Mouse (Mus musculus): Measurements from ENCODE around the gene Pdk2. TPM values are rescaled to one million over a fixed set of nuclear protein-coding genes. Genes with fewer than 3 reads are reported as not detected.

The Pdk2 gene
- polyA plus RNA-seq (2012; rRNA removed) (29.6 and 36.3 TPM in 2 replicates), polyA plus RNA-seq (2014; fragmentation: Nextera tagmentation; extraction: Ambion mirVana) (34.9 and 38.8 TPM in 2 replicates)

GRCm38 (mm10) chr11:95041139-95041609 lies at the start of gene Pdk2:
Gene Pdk2, minus strand, starts transcription at chr11:95041354.
- under 1% methylated on average over 41 of the region's 41 CpGs for WGBS
- Histone ChIP-seq H3K27me3 (ENCODE audit: control insufficient read depth, insufficient read depth, low read length) (no peaks in the 10 kb centered on the region), H3K4me3 (replicated peaks; ENCODE audit: low read length) (peak within 1 kb of the TSS; percentile 79), H3K9ac (ENCODE audit: low read depth, low read length, severe bottlenecking) (peak within 1 kb of the TSS; percentile 74), H3K4me1 (ENCODE audit: control insufficient read depth, insufficient read depth, low read length) (peaks cover 12% of the 10 kb centered on the region), H3K36me3 (ENCODE audit: control insufficient read depth, insufficient read depth, low read length) (peaks cover 16% of the 10 kb centered on the region), H3K9me3 (ENCODE audit: control insufficient read depth, low read length) (no peaks in the 10 kb centered on the region), H3K27ac (replicated peaks; ENCODE audit: low read depth, low read length) (peak within 1 kb of the TSS; percentile 70), H3K4me2 (replicated peaks; ENCODE audit: low read depth, low read length, severe bottlenecking) (peak within 1 kb of the TSS; percentile 91)
- DNase-seq (ENCODE audit: low spot score) (peak; percentile 95), ATAC-seq (ENCODE audit: low FRiP score, low read depth) (peak; percentile 98)
- TF ChIP-seq POLR2A (IDR thresholded peaks at IDR 0.05; ENCODE audit: borderline replicate concordance, extremely low read depth, insufficient read depth, insufficient read length): no peak

GRCm38 (mm10) chr11:95088857-95089779 lies 48.0 kb upstream of the Pdk2 start:
- H3K4me3 ChIP-seq (replicated peaks; ENCODE audit: low read length): no peak overlapping the region
- H3K9ac ChIP-seq (ENCODE audit: low read depth, low read length, severe bottlenecking): no peak overlapping the region
- H3K36me3 ChIP-seq (ENCODE audit: control insufficient read depth, insufficient read depth, low read length): no peaks in the 10 kb centered on the region
- no peak overlapping the region for H3K27ac ChIP-seq (replicated peaks; ENCODE audit: low read depth, low read length)
- H3K4me2 ChIP-seq (replicated peaks; ENCODE audit: low read depth, low read length, severe bottlenecking): no peak overlapping the region
- peaks cover 3% of the 10 kb centered on the region; the same call in 1 of the 2 replicates for H3K4me1 ChIP-seq (ENCODE audit: control insufficient read depth, insufficient read depth, low read length)
- DNase-seq (ENCODE audit: low spot score) (no peak), ATAC-seq (ENCODE audit: low FRiP score, low read depth) (no peak)
- 70% methylated on average over 16 of the region's 16 CpGs for WGBS
- H3K27me3 ChIP-seq (ENCODE audit: control insufficient read depth, insufficient read depth, low read length): no peaks in the 10 kb centered on the region
- no peak for TF ChIP-seq POLR2A (IDR thresholded peaks at IDR 0.05; ENCODE audit: borderline replicate concordance, extremely low read depth, insufficient read depth, insufficient read length)
- no peaks in the 10 kb centered on the region for H3K9me3 ChIP-seq (ENCODE audit: control insufficient read depth, low read length)

GRCm38 (mm10) chr11:95088286-95088685 lies 47.1 kb upstream of the Pdk2 start:
- H3K4me3 ChIP-seq (replicated peaks; ENCODE audit: low read length): no peak overlapping the region
- no peak overlapping the region for H3K9ac ChIP-seq (ENCODE audit: low read depth, low read length, severe bottlenecking)
- no peaks in the 10 kb centered on the region for H3K27me3 ChIP-seq (ENCODE audit: control insufficient read depth, insufficient read depth, low read length)
- ATAC-seq (ENCODE audit: low FRiP score, low read depth) (no peak), DNase-seq (ENCODE audit: low spot score) (no peak)
- no peaks in the 10 kb centered on the region for H3K9me3 ChIP-seq (ENCODE audit: control insufficient read depth, low read length)
- TF ChIP-seq POLR2A (IDR thresholded peaks at IDR 0.05; ENCODE audit: borderline replicate concordance, extremely low read depth, insufficient read depth, insufficient read length): no peak
- no peak overlapping the region for H3K27ac ChIP-seq (replicated peaks; ENCODE audit: low read depth, low read length)
- no peaks in the 10 kb centered on the region for H3K36me3 ChIP-seq (ENCODE audit: control insufficient read depth, insufficient read depth, low read length)
- no peak overlapping the region for H3K4me2 ChIP-seq (replicated peaks; ENCODE audit: low read depth, low read length, severe bottlenecking)
- WGBS: 52% methylated on average over 7 of the region's 7 CpGs
- peaks cover 3% of the 10 kb centered on the region; the same call in 1 of the 2 replicates for H3K4me1 ChIP-seq (ENCODE audit: control insufficient read depth, insufficient read depth, low read length)

GRCm38 (mm10) chr11:95087301-95088228 lies 46.4 kb upstream of the Pdk2 start:
- WGBS: 73% methylated on average over 17 of the region's 17 CpGs
- Histone ChIP-seq H3K9ac (ENCODE audit: low read depth, low read length, severe bottlenecking) (no peak overlapping the region), H3K4me3 (replicated peaks; ENCODE audit: low read length) (no peak overlapping the region), H3K36me3 (ENCODE audit: control insufficient read depth, insufficient read depth, low read length) (no peaks in the 10 kb centered on the region), H3K4me2 (replicated peaks; ENCODE audit: low read depth, low read length, severe bottlenecking) (no peak overlapping the region), H3K4me1 (ENCODE audit: control insufficient read depth, insufficient read depth, low read length) (peaks cover 3% of the 10 kb centered on the region; the same call in 1 of the 2 replicates), H3K27ac (replicated peaks; ENCODE audit: low read depth, low read length) (no peak overlapping the region), H3K27me3 (ENCODE audit: control insufficient read depth, insufficient read depth, low read length) (no peaks in the 10 kb centered on the region), H3K9me3 (ENCODE audit: control insufficient read depth, low read length) (no peaks in the 10 kb centered on the region)
- no peak for ATAC-seq (ENCODE audit: low FRiP score, low read depth)
- DNase-seq (ENCODE audit: low spot score): no peak
- no peak for TF ChIP-seq POLR2A (IDR thresholded peaks at IDR 0.05; ENCODE audit: borderline replicate concordance, extremely low read depth, insufficient read depth, insufficient read length)

GRCm38 (mm10) chr11:95086229-95086628 lies 45.1 kb upstream of the Pdk2 start:
- Histone ChIP-seq H3K27me3 (ENCODE audit: control insufficient read depth, insufficient read depth, low read length) (no peaks in the 10 kb centered on the region), H3K4me2 (replicated peaks; ENCODE audit: low read depth, low read length, severe bottlenecking) (no peak overlapping the region), H3K36me3 (ENCODE audit: control insufficient read depth, insufficient read depth, low read length) (no peaks in the 10 kb centered on the region), H3K27ac (replicated peaks; ENCODE audit: low read depth, low read length) (no peak overlapping the region), H3K4me3 (replicated peaks; ENCODE audit: low read length) (no peak overlapping the region), H3K9ac (ENCODE audit: low read depth, low read length, severe bottlenecking) (no peak overlapping the region), H3K9me3 (ENCODE audit: control insufficient read depth, low read length) (no peaks in the 10 kb centered on the region), H3K4me1 (ENCODE audit: control insufficient read depth, insufficient read depth, low read length) (peaks cover 3% of the 10 kb centered on the region; the same call in 1 of the 2 replicates)
- ATAC-seq (ENCODE audit: low FRiP score, low read depth) (no peak), DNase-seq (ENCODE audit: low spot score) (no peak)
- 58% methylated on average over 5 of the region's 5 CpGs for WGBS
- no peak for TF ChIP-seq POLR2A (IDR thresholded peaks at IDR 0.05; ENCODE audit: borderline replicate concordance, extremely low read depth, insufficient read depth, insufficient read length)

All from limb, embryonic 14.5 days (tissue).